Mouse (Mus musculus) kidney, adult 18-20 months (tissue): Measurements from ENCODE around the gene Rapgef2.
A peak's percentile ranks its signal among the peaks of the same experiment; 100 is the strongest.

Source experiments
- DNase-seq: peaks from one replicate; pipeline ENCODE4 v3.0.0; 2021

Rapgef2 gene

DNA sequence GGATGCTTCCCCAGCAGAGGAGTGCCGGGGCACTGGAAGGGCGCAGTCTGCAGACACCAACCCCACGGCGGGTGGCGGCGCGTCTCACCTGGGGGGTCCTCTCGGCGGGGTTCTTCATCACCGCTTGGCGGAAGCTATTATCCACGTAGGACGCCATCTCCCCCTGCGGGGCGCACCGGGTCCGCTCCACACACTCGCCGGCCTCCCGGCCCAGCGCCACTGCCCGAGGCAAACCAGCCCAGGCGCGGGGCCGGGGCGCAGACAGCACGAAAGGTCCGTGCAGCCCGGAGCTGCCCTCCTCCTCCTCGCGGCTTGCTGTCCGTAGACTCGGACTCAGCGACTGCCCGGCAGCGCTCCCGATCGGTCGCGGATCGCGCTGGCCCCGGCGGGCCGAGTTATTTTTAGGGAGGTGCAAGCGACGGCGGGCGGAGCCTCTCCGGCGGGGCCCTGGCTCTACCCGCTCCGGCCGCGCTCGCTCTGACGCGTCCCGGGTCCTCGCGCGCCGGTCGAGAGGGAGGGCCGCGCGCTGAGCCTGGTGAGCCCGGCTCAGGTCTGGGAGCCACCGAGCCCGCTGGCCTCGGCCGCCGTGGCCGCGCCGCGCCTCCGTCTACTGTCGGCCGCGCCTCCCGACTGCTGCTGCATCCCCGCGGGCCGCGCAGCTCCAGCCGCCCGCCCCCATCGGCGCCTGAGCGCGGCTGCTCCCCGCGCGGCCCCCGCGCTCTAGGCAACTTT, at the start of gene Rapgef2:
Gene Rapgef2, minus strand, starts transcription at position 142 of the 732 bp plus-strand sequence.
- peak; percentile 86 for DNase-seq

DNA sequence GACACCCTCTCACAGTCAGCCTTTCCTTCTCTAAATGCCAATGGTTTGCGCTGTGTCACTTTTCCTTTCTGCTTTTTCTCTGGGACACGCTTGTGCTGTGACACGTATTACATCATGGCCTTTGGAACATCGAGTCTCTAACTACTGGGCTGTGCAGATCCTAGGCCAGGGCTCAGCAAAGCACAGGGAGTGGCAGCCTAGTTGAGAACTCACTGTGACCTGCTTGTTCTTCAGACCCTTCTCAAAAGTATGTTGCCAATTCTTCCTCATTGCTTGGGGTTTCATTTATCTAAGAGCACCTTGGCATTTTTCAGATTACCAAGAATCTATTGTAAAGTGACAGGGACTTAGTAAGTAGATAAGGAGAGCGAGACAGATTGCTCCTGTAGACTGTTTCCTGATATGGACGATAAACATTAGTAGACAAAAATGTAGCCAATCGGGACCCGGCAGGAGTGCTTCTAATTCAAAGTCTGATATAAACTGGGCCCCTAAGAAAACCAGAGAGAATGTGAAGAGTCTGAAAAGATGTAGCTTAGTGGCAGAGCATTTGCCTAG, 47.4 kb upstream of the Rapgef2 start:
- no peak for DNase-seq

DNA sequence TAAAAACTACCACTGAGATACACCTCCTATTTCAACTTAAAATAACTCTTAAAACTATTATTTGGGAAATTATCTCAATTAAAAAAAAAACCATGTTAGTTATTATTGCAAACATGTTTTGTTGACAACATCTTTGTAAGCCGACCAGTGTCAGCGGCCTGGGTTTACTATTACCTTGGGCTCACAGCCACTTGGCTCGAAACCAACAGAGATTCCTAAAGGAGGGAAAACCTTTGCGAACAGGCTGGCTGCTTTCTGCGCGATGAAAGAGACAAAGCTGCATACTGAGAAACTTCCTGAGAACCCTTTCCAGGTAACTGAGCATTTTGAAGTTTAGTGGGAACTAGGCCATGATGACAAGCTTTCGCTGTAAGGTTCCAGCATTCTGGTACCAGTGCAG, 46.7 kb upstream of the Rapgef2 start:
- peak; percentile 64 for DNase-seq

DNA sequence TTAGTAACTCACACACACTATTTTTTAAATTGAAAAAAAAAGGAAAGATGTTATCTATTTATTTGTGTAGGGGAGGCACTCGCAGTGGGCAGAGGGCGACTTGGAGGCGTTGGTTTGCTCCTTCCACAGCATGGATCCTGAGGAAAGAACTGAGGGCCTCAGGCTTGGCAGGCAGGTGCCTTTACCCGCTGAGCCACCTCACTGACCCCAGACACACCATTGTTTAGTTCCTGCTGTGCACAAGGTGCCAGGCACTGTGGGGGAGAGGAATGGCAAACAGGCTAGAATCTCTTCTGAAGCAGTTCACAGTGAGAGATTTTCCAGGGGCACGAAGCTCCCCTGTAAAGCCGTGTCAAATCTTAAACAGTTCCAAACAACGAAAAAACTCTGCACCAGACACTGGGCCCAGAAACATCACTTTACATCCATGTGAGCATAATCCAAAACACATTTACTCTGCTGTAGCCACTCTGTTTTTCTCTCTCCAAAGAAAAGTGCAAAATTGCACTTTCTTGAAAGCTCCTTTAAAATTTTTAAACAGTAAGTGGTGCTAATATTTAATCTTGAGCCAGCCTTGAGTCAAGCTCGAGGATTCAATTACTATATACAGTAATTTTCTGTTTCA, 43.5 kb upstream of the Rapgef2 start:
- no peak for DNase-seq

DNA sequence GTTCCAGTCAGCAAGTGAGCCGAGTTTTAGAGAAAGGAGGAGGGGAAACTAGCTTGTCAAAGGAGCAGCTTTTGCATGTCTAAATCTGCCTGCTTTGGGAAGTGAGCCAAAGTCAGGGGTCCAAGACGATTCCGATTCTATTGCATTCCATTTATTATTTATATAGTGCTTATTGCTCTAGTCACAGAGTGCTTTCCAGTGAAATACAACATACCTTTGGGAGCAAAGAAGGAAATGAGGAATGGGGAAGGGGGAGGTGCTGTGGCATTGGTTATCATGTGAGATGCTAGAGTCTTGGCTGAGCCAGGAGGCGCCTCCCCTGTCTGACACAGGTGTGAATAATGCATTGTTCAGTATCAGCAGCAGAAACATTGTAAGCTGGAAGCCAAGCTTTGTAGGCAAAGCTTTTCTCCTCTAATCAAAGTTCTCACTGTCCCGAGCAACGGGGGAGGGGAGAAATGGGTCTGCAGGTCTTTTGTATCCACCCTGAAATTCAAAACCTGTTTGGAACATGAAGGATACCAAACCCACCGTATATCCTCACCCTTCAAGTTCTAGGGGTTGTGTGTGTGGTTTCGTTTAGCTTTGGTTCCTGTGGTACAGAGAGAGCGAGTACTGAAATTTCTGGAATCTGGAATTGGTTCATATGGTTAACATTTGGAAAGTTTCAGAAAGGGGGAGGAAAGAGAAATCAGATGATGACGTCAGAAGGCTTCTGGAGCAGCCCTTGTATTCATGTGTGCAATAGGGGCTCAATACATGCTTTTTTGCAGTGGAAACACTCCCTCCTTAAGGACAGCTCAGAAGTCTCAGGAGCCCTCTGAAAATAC, 38.6 kb upstream of the Rapgef2 start:
- DNase-seq: no peak

DNA sequence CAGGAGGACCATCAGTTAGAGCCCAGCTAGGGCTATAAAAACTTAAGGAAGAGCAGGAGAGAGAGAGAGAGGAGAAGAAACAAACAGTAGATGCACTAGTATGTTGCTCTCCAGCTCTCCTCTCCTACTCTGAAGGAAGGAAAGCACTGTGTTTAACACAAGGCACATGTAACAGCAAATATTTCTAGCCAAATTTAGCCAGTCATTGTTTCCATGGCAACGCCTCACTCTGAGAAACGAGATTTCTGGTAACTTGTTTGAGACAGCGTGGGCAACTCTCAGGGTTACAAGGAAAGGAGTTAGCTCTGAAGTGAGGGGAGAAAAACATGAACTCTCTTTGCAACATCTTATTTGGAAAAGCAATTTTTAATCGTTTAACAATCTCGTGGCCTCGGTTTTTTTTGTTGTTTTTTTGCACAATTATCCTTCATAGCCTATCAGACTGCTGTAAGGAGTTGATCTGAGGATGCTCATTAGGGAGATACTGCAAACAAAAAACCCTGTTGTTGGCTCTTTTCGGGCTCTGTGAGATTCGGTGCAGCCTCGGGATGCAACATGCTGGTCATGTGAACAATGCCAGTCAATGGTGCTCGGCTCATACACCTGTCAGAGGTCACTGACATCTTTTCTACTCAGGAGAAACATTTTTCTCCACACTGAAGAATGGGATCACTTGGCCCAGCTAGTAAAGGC, 27.8 kb upstream of the Rapgef2 start:
- DNase-seq: no peak

DNA sequence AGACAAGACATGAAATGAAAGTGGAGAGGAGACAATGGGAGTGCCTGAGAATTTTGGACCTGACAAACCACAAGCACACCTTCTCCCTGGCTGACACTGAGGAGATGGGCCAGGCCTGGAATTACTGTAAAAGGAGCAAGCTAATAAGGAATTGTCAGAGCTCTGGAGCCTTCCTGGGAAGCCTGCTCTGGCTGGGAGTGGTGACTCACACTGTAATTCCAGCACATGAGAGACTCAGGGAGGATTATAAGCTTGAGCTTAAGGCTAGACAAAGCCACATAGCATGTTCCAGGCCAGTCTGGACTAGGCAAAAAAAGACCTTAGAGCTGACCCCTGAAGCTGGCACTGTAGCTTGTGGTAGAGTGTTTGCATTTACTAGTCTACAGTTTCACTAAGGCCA, 25.6 kb upstream of the Rapgef2 start:
- DNase-seq: no peak

DNA sequence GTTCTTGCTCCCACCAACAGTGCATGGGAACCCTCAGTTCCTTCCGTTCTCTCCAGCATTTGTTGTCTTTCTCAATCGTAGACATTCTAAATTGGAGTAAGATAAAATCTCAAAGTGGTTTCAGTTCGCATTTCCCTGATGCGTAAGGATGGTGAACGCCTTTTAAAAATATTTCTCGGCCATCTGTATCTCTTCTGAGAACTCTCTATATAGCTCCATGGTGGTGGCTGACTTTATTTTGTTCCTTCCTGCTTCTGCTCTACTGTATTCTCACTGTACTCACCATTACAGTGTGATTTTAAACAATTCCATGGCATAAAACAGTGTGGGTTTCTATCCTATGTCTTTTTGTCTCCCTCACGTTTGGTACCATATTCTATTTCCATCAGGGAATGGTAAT, 23.9 kb upstream of the Rapgef2 start:
- no peak for DNase-seq

DNA sequence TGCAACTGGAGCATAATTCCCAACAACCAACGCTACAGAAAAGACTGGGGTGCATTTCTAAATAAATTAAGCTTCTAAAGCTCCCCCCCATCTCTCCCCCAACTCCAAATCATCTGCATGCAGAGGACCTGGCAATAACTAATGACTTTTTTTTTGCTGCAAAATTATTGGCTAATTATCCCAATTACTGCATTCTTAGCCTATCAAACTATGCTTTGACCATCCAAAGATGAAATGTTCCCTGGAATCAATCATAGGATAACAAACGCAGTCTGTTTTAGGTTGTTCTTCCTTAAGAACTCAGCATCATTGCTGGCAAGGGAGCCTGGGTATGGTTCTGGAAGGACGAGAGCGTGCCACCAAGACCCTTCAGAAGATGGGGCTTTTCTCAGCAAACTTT, 22.3 kb upstream of the Rapgef2 start:
- DNase-seq: no peak

DNA sequence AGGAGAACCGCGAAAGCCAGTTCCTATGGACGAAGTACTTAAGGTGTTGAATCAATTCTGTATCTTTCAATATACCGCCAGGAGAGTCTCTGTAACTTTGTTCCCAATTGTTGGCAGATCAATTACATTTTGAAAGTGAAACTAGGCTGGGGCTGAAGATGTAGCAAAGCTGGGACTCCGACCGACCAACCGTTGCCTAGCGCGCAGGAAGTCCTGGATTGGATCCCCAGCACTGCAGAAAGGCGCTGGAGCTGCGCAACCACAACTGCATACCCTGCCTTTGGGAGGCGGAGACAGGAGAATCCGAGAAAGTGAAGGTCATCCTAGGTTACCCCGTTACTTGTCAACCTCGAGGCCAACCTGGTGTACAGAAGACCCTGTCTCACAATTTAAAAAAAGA, 13.1 kb upstream of the Rapgef2 start:
- no peak for DNase-seq

DNA sequence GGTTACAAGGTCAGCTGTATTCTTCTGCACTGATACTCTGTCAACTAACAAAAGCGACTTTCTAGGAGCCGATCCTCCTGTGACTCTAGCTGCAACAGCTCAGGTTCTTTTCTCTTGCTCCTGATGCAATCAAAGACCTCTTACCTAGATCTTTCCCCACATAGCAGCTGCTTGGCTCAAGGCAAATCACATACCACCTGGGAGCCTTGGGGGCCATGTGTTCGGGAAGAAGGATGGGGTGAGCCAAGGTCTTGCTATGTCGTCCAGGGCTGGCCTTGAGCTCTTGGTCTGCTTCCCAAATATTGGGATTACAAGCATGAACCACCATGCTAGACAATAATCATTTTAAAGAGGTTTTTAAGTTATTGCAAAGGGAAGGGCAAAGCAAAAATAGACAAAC, 11.0 kb upstream of the Rapgef2 start:
- DNase-seq: no peak

DNA sequence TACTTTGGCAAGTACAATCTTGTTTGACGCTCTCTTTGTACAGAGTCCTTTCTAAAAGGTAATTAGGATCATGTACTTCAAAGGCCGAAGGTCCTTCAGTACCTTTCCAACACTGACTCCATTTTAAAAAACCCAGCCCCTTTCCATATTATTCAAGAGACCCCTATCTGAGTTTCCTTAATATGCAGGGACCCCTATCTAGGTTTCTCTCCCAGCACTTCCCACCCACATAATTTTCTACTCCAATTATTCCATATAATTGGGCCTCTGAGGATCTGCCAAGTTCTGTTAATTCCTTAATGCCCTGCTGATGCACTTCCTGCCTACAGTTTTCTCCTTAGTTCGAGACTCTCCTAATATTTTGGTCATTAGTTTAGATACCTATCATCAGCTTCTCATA, 10.3 kb upstream of the Rapgef2 start:
- DNase-seq: no peak

DNA sequence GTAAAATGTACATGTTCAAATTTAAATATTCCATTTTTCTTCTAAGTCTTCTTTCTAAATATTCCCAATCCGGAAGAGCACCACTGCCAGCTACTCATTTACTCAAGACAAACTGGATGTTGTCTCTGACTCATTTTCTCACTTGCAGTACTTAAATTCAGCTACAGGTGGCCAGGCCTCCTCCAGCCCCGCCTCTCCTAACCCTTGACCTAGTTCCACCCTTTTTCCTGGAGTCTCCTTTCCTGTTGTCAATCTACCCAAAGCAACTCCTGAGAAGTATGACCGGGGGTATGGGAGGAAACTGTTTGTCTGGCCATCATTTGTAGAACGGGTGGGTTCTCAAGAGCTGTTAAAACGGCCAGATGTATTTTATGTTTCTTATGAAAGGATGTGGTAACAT, 9.7 kb upstream of the Rapgef2 start:
- DNase-seq: no peak

DNA sequence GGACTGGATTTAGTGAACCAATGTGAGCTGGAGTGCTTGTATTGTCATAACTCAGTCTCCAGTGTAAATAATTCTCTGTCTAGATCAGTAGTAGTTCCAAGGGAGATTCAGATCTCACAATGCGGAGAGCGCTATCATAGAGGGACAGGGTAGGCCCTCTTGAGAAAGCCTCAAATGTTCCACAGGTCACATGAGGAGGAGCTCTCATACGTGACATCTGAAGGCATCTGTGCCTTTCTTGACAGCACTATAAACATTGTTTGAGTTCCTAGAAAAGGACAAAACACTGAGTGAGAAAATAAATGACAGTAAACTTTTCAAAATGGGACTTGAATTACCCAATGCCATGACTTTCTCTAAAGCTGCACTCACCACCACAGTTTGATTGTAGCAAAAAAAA, 8.4 kb upstream of the Rapgef2 start:
- DNase-seq: no peak

DNA sequence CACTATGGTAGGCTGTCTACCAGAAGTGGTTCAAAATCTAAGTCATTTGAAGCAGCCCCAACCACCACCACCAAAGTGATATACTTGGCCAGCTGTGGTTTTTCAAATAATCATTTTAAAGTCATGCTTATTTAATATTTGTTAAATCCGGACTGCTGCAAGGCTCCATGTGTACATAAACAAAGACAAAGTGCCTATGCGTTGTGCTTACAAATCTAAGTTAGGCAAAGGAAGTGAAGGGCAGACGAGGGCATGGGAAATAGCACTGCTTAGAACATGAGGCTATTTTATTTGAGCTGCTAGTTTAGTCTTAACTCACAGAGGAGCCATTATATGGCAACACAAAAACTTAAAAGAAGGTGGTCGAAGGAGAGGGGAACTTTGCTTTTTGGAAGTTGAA, 6.7 kb upstream of the Rapgef2 start:
- DNase-seq: no peak

DNA sequence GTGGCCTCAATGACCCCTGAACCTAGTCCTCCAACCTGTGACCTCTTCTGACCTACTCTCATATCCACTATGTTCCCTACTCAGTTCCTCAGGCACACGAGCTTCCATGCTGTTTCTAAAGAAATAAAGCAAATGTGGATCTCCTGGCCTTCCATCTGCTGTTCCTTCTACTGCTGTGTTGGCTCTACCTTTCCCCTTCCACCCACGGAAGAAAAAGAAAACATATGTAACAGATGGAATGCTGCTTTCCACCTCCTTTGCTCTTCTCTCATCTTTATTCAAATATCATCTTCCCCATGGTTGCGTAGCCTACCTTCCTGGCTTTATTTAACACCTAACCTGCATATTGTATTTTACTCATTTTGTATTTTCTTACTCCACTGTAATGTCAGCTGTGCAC, 2.7 kb upstream of the Rapgef2 start:
- DNase-seq: no peak

DNA sequence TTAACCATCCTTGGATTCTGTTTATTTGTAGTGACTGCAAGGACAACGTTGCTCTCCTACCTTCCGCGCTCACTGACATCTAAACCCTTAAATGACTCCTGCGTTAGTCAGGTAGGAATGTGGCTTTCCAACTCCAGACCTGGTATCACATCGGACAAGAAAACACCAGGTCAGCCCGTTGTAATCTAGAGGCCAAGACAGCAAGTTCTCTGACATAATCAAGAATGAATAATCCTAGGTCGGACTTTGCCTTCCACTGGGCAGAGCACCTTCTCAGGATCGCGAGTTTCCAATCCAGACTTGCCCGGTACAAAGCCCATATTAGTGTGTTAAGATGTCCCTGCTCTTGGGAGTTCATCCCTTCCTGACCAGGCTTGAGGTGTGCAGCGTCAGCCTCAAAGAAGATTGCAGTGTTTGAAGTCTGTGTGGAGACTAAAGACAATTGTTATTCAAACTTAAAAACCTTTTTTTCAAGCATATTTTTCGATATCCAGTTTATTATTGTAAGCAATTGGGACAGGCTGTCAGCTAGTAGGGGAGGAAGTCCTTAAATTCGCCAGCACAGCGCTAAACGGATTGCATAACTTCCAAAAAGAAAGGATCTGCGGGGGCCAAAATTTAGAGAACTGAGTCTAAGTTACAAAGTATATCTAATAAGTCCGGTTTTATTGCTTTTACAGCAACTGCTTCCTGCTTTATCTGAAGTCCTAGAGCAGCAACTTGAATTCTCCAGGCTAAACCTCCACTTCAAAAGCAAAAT, 1.6 kb upstream of the Rapgef2 start:
- DNase-seq: no peak

DNA sequence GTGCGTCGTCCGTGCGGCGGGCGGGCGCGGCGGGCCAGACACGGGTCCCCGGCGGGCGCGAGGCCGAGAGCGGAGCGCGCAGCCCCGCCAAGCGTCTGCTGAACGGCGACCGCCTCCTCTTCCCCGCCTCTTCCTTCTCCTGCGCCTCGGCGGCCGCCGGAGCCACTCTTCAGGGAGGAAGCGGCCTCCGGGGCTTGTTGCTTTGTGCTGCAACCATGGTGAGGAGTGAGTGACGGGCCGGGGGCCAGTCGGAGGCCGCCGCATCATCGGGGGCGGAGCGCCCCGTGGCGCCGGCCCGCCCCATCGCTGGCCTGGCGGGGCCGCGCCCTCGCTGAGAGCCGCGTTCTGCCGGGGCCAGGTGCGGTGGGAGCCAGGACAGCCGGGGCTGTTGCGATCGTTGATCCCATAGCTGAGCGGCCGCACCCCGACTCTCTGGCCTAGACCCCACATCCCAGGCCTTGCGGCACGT, 825 bp upstream of the Rapgef2 start:
- peak; percentile 96 for DNase-seq

DNA sequence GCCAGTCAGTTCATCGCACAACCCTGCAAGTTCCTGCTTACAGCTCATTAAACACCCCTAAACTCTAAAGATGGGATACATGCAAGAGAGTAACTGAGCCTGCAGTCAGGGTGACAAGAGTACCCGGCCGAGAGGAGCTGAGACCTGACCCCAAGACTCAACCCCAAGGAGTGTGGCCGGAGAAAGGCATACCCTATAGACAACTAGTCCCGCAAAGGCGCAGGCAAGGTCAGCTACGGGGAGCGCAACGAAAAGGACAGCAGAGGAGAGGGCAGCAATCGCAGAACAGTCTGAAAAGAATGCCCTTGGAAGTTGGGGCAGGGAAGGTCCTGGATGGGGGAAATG, 314 bp downstream of the Rapgef2 start:
- no peak for DNase-seq

DNA sequence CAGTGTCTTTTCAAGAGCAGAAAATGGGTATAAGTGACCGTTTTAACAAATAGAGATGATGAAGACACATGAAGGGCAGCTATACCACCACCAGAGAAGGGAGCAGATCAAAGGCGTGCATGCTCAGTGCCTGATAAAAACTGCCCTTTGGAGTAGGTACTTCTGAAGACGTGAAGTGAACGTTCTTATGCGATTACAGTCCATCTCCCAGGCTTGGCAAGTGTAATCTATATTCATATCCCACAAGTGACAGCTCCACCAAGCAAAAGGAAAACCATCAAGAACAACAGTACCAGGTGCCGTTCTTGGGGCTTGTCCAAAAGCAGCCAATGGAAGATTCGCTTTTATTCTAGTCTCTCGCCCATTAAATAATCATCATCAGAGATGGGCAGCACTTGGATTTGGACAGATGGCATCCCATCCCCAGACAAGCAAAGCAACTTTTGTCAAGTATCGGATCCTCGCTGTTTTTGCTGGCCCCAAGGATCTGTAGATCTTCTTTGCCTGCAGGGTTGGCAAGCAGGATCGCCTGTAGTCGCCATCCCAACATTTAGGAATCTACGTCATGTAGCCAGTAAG, 1.1 kb downstream of the Rapgef2 start:
- DNase-seq: no peak

DNA sequence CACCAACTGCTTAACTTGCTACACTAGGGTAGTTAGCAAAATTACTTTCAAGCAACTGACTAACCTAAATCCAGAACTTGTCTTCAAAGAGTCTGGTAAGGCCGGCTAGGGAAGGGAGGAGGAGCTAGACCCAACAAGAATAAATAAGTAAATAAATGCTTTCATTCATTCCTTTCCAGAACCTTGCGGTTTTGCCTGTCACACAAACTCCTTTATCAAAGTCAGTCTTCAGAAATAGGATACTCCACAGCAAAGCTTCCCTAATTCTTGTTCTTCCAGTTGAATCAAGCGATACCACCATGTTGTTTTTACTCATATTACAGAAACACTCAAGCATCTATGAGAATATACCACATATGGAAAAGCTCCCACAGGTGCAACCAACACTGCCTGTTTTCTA, 2.3 kb downstream of the Rapgef2 start:
- DNase-seq: no peak

DNA sequence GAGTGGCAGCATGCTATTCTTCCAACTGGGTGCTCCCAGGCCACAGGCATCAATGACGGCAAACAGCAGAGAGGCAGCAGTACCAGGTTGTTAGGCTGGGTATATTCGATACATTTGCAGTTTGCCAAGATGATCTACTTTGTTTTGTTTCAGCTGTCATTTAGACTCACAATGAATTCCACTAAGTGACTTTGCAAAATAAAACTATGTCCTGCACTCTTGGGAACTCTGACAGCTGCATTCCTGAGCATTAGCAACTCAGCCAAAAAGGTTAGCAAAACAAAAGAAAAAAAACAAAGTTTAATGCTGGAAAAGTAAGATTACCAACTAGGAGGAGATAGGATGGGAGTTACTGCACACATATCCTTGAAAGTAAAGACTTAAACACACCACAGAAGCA, 3.3 kb downstream of the Rapgef2 start:
- DNase-seq: no peak
